Mouse (Mus musculus) heart, adult 2 months (tissue): ENCODE data around the gene Tchhl1. TPM values are rescaled to one million over a fixed set of nuclear protein-coding genes. Genes with fewer than 3 reads are reported as not detected.

Experiments
- DNase-seq, 2 experiments: peaks; one replicate each; pipeline ENCODE4 v3.0.0; 2021
- H3K27ac ChIP-seq: fragments of 200-600 bp; 2 replicates; pipeline ENCODE4 v1.8.1; 2022
- H3K27me3 ChIP-seq: fragments of 200-500 bp; 2 replicates; pipeline ENCODE4 v1.6.1; 2012; ENCODE audit warnings: mild to moderate bottlenecking, low read length, inconsistent platforms, mixed read lengths; ENCODE audit not compliant: control insufficient read depth, insufficient read depth
- H3K36me3 ChIP-seq: fragments of 200-500 bp; 2 replicates; pipeline ENCODE4 v1.6.1; 2012; ENCODE audit warnings: low read length, inconsistent platforms; ENCODE audit not compliant: control insufficient read depth, insufficient read depth
- H3K4me1 ChIP-seq: fragments of 200-500 bp; 2 replicates; pipeline ENCODE4 v1.6.1; 2011; ENCODE audit warnings: low read length; ENCODE audit not compliant: control insufficient read depth, insufficient read depth
- H3K4me3 ChIP-seq: fragments of 200-600 bp; 2 replicates; pipeline ENCODE4 v1.8.1; 2022
- H3K79me2 ChIP-seq: fragments of 200-500 bp; replicated peaks from 2 replicates; pipeline ENCODE4 v1.6.1; 2012; ENCODE audit warnings: mild to moderate bottlenecking, inconsistent platforms, low read length, moderate library complexity, mixed read lengths; ENCODE audit not compliant: control insufficient read depth, insufficient read depth
- H3K9ac ChIP-seq: fragments of 200-500 bp; 2 replicates; pipeline ENCODE4 v1.6.1; 2012; ENCODE audit warnings: low read depth, mild to moderate bottlenecking, control low read depth, inconsistent platforms, low read length, mixed read lengths
- CTCF ChIP-seq: fragments of 200-600 bp; IDR thresholded peaks from 2 replicates; pipeline ENCODE4 v1.8.1; 2022; ENCODE audit warnings: antibody characterized with exemption, mild to moderate bottlenecking, moderate library complexity
- EP300 ChIP-seq: fragments of 200-500 bp; IDR thresholded peaks from 2 replicates; pipeline ENCODE4 v1.6.1; 2011; ENCODE audit warnings: low read depth, low read length, control low read depth; ENCODE audit not compliant: insufficient read depth
- POLR2A ChIP-seq: fragments of 200-500 bp; IDR thresholded peaks from 2 replicates; pipeline ENCODE4 v1.6.1; 2011; ENCODE audit warnings: mild to moderate bottlenecking, low read depth, low read length, control low read depth; ENCODE audit not compliant: insufficient read depth
- WGBS: fragments of 180-500 bp; shearing (Covaris S2); methylation state at CpG from one replicate; pipeline ENCODE4 v1.1.7; 2018; 5-methylcytosine and 5-hydroxymethylcytosine counted together
- intact Hi-C: fragments of 180-260 bp; cut with DNase I; formaldehyde crosslinking; loops from one replicate; pipeline ENCODE4 v1.15.1; 2025
- polyA plus RNA-seq: library from polyadenylated mRNA; depleted of rRNA; stranded (reverse); fragments of >200 nt; gene quantifications from 2 replicates; pipeline ENCODE4 v1.2.3, GENCODE M21; 2012
- total RNA-seq, 2 experiments: library from RNA; stranded (reverse); gene quantifications; 2 replicates each; pipeline ENCODE4 v1.2.3; 2021

The Tchhl1 gene
- total and polyA plus RNA-seq, 3 experiments, result not detected

DNA sequence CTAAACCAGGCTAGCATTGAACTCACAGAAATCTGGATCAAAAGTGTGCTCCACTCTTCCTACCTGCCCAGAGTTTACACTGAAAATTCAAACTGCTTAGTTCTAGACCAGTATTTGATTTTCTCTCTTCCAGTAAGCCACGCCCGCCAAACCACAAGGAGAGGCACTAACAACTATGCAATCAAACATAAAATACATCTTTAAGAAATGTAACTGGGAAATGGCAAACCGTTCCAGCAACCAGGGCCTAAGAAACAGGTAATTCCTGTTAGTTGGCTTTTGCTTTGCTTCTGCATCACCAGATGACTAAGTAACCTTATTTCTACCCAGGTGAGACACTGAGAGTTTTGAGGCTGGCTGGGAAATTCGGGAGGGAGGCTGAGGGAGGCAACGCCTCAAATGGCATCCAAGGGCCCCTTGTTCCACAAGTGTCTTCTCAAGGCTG is 38.3 kb downstream of the Tchhl1 start:
- Histone ChIP-seq H3K36me3 (no peaks in the 10 kb centered on the region), H3K9ac (no peak overlapping the region), H3K79me2 (no peaks in the 10 kb centered on the region), H3K27ac (no peak overlapping the region), H3K27me3 (no peaks in the 10 kb centered on the region), H3K4me3 (no peak overlapping the region), H3K4me1 (no peaks in the 10 kb centered on the region)
- intact Hi-C loops, result no loop called here
- 74% methylated on average over 5 of the region's 5 CpGs for WGBS
- no peak for DNase-seq
- TF ChIP-seq CTCF (no peak), EP300 (no peak), POLR2A (no peak)

DNA sequence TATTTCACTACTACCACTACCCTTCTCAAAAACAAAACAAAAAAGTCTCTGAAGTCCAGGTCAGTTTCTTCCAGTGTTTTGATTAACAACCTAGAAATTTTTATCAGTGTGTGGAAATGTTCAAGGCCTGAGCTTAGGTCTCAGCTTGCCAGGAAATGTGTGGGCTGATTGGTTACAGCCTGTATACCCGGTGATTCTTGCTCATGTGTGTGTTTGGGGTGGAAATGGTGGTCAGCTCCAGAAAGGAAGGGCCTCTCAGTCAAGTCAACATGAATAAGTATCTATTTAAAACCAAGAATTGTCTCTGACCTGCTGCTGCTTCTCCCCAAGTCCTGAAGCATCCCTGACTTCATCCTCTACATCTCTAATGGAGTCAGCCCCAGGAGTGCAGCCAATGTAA is 40.7 kb downstream of the Tchhl1 start:
- DNase-seq, result no peak
- no peaks in the 10 kb centered on the region for H3K4me1 ChIP-seq
- TF ChIP-seq POLR2A (no peak), EP300 (no peak), CTCF (no peak)
- H3K79me2 ChIP-seq, result no peaks in the 10 kb centered on the region
- no peaks in the 10 kb centered on the region for H3K27me3 ChIP-seq
- H3K4me3 ChIP-seq, result no peak overlapping the region
- H3K27ac ChIP-seq, result no peak overlapping the region
- intact Hi-C loops, result no loop called here
- no peaks in the 10 kb centered on the region for H3K36me3 ChIP-seq
- WGBS, result 21% methylated on average over 1 of the region's 1 CpGs
- no peak overlapping the region for H3K9ac ChIP-seq

DNA sequence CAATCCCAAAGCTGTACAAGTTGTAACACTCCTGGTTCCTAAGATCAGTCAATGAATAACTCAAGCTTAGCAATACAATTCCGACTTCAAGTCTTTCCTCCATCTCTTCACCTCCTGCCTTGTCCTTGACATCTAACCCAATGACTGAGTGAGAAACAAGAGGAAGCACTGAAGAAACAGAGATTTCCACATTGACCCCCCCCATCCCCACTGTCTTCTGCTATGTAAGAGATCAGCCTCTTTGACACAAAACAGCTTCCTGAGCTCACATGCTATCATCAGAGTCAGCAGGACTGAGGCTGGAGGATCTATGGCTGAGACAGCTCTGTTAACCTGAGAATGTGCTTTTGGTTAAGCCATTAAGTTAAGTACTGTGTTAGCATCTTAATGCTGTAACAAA is 42.5 kb downstream of the Tchhl1 start:
- H3K36me3 ChIP-seq, result no peaks in the 10 kb centered on the region
- intact Hi-C loops, result no loop called here

DNA sequence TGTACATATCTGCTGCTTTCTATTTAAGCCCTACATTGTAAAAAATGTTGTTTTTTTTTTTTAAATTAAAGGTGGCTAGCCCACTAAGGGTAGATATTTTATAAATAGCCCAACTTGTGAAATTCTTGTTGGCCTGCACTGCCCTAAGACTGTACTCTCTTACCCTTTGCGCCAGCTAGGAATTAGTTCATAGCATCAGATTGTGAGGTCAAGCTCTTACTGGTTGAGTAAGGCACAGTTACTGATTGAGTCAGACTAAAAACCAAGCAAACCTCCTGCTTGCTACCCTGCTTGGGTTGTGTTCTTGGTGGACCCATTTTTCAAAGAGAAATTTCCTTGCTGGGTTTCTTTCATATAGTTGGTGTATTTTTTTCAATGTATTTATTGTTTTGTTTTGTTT is 43.2 kb downstream of the Tchhl1 start:
- TF ChIP-seq POLR2A, result no peak
- TF ChIP-seq CTCF, result no peak
- TF ChIP-seq EP300, result no peak
- H3K36me3 ChIP-seq, result no peaks in the 10 kb centered on the region
- no peak for DNase-seq

More for the DNA sequence above, 42.5 kb downstream of the Tchhl1 start:
- no peak overlapping the region for H3K4me3 ChIP-seq
- no peak overlapping the region for H3K9ac ChIP-seq
- DNase-seq, result no peak
- H3K27ac ChIP-seq, result no peak overlapping the region
- no peaks in the 10 kb centered on the region for H3K79me2 ChIP-seq
- WGBS, result 53% methylated on average over 1 of the region's 1 CpGs
- no peaks in the 10 kb centered on the region for H3K27me3 ChIP-seq
- TF ChIP-seq CTCF, result no peak
- TF ChIP-seq POLR2A, result no peak
- no peak for TF ChIP-seq EP300
- H3K4me1 ChIP-seq, result no peaks in the 10 kb centered on the region

DNA sequence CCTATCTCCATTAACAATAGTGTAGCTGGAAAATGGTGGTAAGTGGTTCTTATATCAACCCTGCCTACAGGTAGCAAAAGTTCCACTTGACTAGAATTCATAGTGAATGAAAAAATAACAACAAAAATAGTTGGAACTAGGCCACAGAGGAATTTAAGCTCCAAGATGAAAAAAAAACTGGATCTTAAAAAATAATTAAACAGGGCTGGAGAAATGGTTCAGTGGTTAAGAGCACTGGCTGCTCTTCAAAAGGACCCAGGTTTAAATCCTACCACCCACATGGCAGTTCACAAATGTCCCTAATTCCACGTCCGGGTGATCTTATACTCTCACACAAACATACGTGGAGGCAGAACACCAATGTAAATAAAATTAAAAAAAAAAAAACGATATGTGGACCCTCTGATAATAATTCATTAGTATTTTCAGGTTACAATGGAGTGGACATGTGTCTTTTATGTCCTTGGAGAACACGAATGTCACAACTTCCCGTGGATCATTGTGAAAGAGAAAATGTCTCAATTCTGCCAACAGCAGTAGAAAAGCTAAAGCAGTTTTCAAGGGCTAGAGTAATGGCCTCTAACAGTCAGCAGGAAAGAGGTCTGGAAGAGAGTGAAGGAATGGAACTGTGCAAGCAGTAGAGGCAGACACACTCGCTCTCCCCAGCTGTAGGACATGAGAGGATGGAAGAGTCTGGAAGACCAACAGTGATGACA is 44.0 kb downstream of the Tchhl1 start:
- Histone ChIP-seq H3K4me1 (no peaks in the 10 kb centered on the region), H3K9ac (no peak overlapping the region), H3K27ac (no peak overlapping the region), H3K36me3 (no peaks in the 10 kb centered on the region), H3K27me3 (no peaks in the 10 kb centered on the region), H3K79me2 (no peaks in the 10 kb centered on the region), H3K4me3 (no peak overlapping the region)
- 80% methylated on average over 7 of the region's 7 CpGs for WGBS
- TF ChIP-seq POLR2A (no peak), EP300 (no peak), CTCF (no peak)
- intact Hi-C loops, result no loop called here
- no peak for DNase-seq

More for the DNA sequence above, 43.2 kb downstream of the Tchhl1 start:
- Histone ChIP-seq H3K27me3 (no peaks in the 10 kb centered on the region), H3K4me3 (no peak overlapping the region), H3K79me2 (no peaks in the 10 kb centered on the region), H3K27ac (no peak overlapping the region), H3K4me1 (no peaks in the 10 kb centered on the region), H3K9ac (no peak overlapping the region)
- 93% methylated on average over 1 of the region's 1 CpGs for WGBS
- intact Hi-C loops, result no loop called here

DNA sequence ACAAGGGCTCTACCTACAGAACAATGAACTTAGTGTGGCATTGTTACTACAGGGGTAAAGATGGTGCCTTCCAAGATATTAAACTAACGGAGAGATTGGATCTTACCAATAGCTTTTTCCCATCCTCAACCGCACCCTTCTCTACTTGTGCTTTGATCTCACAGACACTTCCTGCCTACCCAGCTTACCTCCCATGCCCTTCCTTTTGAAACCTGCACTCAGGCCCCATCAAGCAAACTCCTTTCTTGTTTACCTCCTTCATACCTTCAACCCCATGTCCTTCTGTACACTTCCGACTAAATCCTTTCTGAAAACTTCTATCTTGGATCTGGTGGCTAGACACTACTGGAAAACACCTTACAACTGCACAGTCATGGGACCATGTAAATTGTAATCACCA is 46.1 kb downstream of the Tchhl1 start:
- Histone ChIP-seq H3K9ac (no peak overlapping the region), H3K4me3 (no peak overlapping the region), H3K79me2 (no peaks in the 10 kb centered on the region), H3K27me3 (no peaks in the 10 kb centered on the region), H3K36me3 (no peaks in the 10 kb centered on the region), H3K4me1 (no peaks in the 10 kb centered on the region), H3K27ac (no peak overlapping the region)
- no peak for DNase-seq
- intact Hi-C loops, result no loop called here
- WGBS, result 88% methylated on average over 3 of the region's 3 CpGs
- no peak for TF ChIP-seq EP300
- no peak for TF ChIP-seq CTCF
- TF ChIP-seq POLR2A, result no peak
